In genomic region chr13:51857156-51857555, GRCm38 (mm10) we compare ENCODE assay signal across 26 mouse cellular contexts. TPM values are rescaled to one million over a fixed set of nuclear protein-coding genes. Genes with fewer than 3 reads are reported as not detected.
DNase-seq lines count a peak whose midpoint lies in the region; ATAC-seq and TF ChIP-seq lines count a peak whose summit lies in the region.
"Had no signal": no experiment of that assay in that cellular context is flagged by ENCODE, and none has a peak within 500 bp of the region (broad histone marks: within the 10 kb centered on the region; RNA-seq: fewer than 3 reads in every experiment).

No protein-coding gene starts in this region.

- ATAC-seq in midbrain, embryonic 11.5 days (ENCODE audit: low FRiP score) = no peak
- ATAC-seq in midbrain, embryonic 16.5 days = no peak
- ATAC-seq in intestine, postnatal 0 days = peak; percentile 10; the same call in 1 of the 2 replicates
- ATAC-seq: activated CD4-positive, CD25-positive, alpha-beta regulatory T cell, adult 4 months; CD4-positive, CD25-positive, alpha-beta regulatory T cell, adult 4 months; forebrain, embryonic 14.5 days; forebrain, postnatal 0 days; hindbrain, postnatal 0 days had no signal

- 43% methylated on average over 5 of the region's 5 CpGs for WGBS in kidney, adult 2 months
- 88% methylated on average over 5 of the region's 5 CpGs for WGBS in midbrain, embryonic 11.5 days
- WGBS in midbrain, embryonic 16.5 days = 72% methylated on average over 5 of the region's 5 CpGs
- WGBS in intestine, postnatal 0 days = 28% methylated on average over 5 of the region's 5 CpGs
- 89% methylated on average over 5 of the region's 5 CpGs for WGBS in thymus, adult 2 months

- no peak overlapping the region for H3K4me2 ChIP-seq in midbrain, embryonic 11.5 days
- H3K4me2 ChIP-seq in midbrain, embryonic 16.5 days (ENCODE audit: low read length) = no peak overlapping the region
- no peak overlapping the region for H3K4me2 ChIP-seq in intestine, postnatal 0 days (replicated peaks; ENCODE audit: low read depth)
- H3K4me2 ChIP-seq: embryonic facial prominence, embryonic 12.5 days; embryonic facial prominence, embryonic 15.5 days; heart, embryonic 12.5 days; heart, embryonic 15.5 days; hindbrain, embryonic 14.5 days had no signal

- no peak overlapping the region for H3K9ac ChIP-seq in midbrain, embryonic 11.5 days (ENCODE audit: low read length)
- H3K9ac ChIP-seq in midbrain, embryonic 16.5 days (ENCODE audit: low read depth, low read length) = no peak overlapping the region
- H3K9ac ChIP-seq in intestine, postnatal 0 days (ENCODE audit: low read depth, low read length) = no peak overlapping the region
- H3K9ac ChIP-seq: embryonic facial prominence, embryonic 12.5 days; embryonic facial prominence, embryonic 15.5 days; forebrain, postnatal 0 days; heart, embryonic 12.5 days; heart, embryonic 15.5 days; hindbrain, embryonic 14.5 days had no signal

- H3K27ac ChIP-seq in kidney, adult 2 months (ENCODE audit: insufficient read depth, low read depth, low read length) = no peak overlapping the region
- H3K27ac ChIP-seq in midbrain, embryonic 11.5 days (ENCODE audit: low read depth, low read length) = no peak overlapping the region
- H3K27ac ChIP-seq in midbrain, embryonic 16.5 days (ENCODE audit: low read length) = no peak overlapping the region
- peak overlapping the region; percentile 50; the same call in 1 of the 2 replicates for H3K27ac ChIP-seq in intestine, postnatal 0 days (ENCODE audit: low read depth, low read length)
- no peak overlapping the region for H3K27ac ChIP-seq in thymus, adult 2 months (ENCODE audit: control insufficient read depth, insufficient read depth, low read length)
- H3K27ac ChIP-seq: embryonic facial prominence, embryonic 12.5 days; embryonic facial prominence, embryonic 15.5 days; gastrocnemius, adult 2 months; heart, embryonic 15.5 days; hindbrain, embryonic 14.5 days; hindbrain, postnatal 0 days had no signal

- H3K36me3 ChIP-seq in kidney, adult 2 months (ENCODE audit: control insufficient read depth, insufficient read depth, low read length) = no peaks in the 10 kb centered on the region
- no peaks in the 10 kb centered on the region for H3K36me3 ChIP-seq in midbrain, embryonic 11.5 days (ENCODE audit: control insufficient read depth, insufficient read depth, low read length)
- H3K36me3 ChIP-seq in midbrain, embryonic 16.5 days (ENCODE audit: control insufficient read depth, insufficient read depth, low read length) = no peaks in the 10 kb centered on the region
- H3K36me3 ChIP-seq in intestine, postnatal 0 days (ENCODE audit: control insufficient read depth, insufficient read depth) = no peaks in the 10 kb centered on the region
- no peaks in the 10 kb centered on the region for H3K36me3 ChIP-seq in thymus, adult 2 months (ENCODE audit: control insufficient read depth, insufficient read depth, low read length)
- H3K36me3 ChIP-seq: embryonic facial prominence, embryonic 12.5 days; embryonic facial prominence, embryonic 15.5 days; heart, embryonic 12.5 days; heart, embryonic 15.5 days had no signal

- no peak overlapping the region for H3K4me3 ChIP-seq in kidney, adult 2 months (ENCODE audit: insufficient read depth, low read depth, low read length)
- no peak overlapping the region for H3K4me3 ChIP-seq in midbrain, embryonic 11.5 days (ENCODE audit: low read depth, low read length)
- H3K4me3 ChIP-seq in midbrain, embryonic 16.5 days (ENCODE audit: low read depth, low read length) = no peak overlapping the region
- H3K4me3 ChIP-seq in intestine, postnatal 0 days (ENCODE audit: low read depth, low read length) = no peak overlapping the region
- H3K4me3 ChIP-seq in thymus, adult 2 months (ENCODE audit: control insufficient read depth, insufficient read depth, low read length) = no peak overlapping the region
- H3K4me3 ChIP-seq: embryonic facial prominence, embryonic 12.5 days; embryonic facial prominence, embryonic 15.5 days; gastrocnemius, adult 2 months; heart, embryonic 12.5 days; heart, embryonic 15.5 days had no signal

- no peaks in the 10 kb centered on the region for H3K9me3 ChIP-seq in midbrain, embryonic 11.5 days (ENCODE audit: control insufficient read depth, low read length)
- no peaks in the 10 kb centered on the region for H3K9me3 ChIP-seq in midbrain, embryonic 16.5 days (replicated peaks; ENCODE audit: control insufficient read depth, low read length, poor library complexity, severe bottlenecking)
- H3K9me3 ChIP-seq in intestine, postnatal 0 days (ENCODE audit: control insufficient read depth) = no peaks in the 10 kb centered on the region
- H3K9me3 ChIP-seq: embryonic facial prominence, embryonic 12.5 days; embryonic facial prominence, embryonic 15.5 days; heart, embryonic 12.5 days; heart, embryonic 15.5 days had no signal

- peak; percentile 50 for DNase-seq in kidney, adult 2 months
- no peak for DNase-seq in kidney, adult 9 months
- DNase-seq in midbrain, embryonic 11.5 days (ENCODE audit: low spot score, missing footprints) = peak; percentile 72
- no peak for DNase-seq in thymus, adult 2 months
- DNase-seq: adrenal gland, adult 8-10 months; adrenal gland, postnatal 25 days; cerebellum, adult 11-12 months; cerebellum, adult 8-10 months; cerebellum, postnatal 10 days; forebrain, postnatal 0 days; gastrocnemius, adult 2 months; gastrocnemius, postnatal 14 days; heart, adult 11 months; heart, postnatal 10 days; heart, postnatal 4 days had no signal

- no peak for TF ChIP-seq CTCF in kidney, adult 2 months (conservative IDR thresholded peaks at IDR 0.05; ENCODE audit: insufficient read depth, insufficient read length, low read depth, low read length)
- TF ChIP-seq CTCF in intestine, postnatal 0 days (IDR thresholded peaks at IDR 0.05; ENCODE audit: low read depth) = no peak
- TF ChIP-seq CTCF in thymus, adult 2 months (IDR thresholded peaks at IDR 0.05; ENCODE audit: borderline replicate concordance, control insufficient read depth, extremely low read depth, insufficient read depth, low read length, poor library complexity) = no peak

- H3K27me3 ChIP-seq in kidney, adult 2 months (replicated peaks; ENCODE audit: control insufficient read depth, insufficient read depth, low read length) = no peaks in the 10 kb centered on the region
- peaks cover 27% of the 10 kb centered on the region for H3K27me3 ChIP-seq in midbrain, embryonic 11.5 days (ENCODE audit: control insufficient read depth, insufficient read depth, low read length)
- no peaks in the 10 kb centered on the region for H3K27me3 ChIP-seq in midbrain, embryonic 16.5 days (ENCODE audit: control insufficient read depth, insufficient read depth, low read depth, low read length)
- H3K27me3 ChIP-seq in intestine, postnatal 0 days (replicated peaks; ENCODE audit: control insufficient read depth, insufficient read depth, low read length) = no peaks in the 10 kb centered on the region
- H3K27me3 ChIP-seq in thymus, adult 2 months (ENCODE audit: control insufficient read depth, insufficient read depth, low read length) = no peaks in the 10 kb centered on the region
- H3K27me3 ChIP-seq: embryonic facial prominence, embryonic 12.5 days; embryonic facial prominence, embryonic 15.5 days; heart, embryonic 12.5 days; heart, embryonic 15.5 days had no signal

- TF ChIP-seq POLR2A in kidney, adult 2 months (IDR thresholded peaks at IDR 0.05; ENCODE audit: low read depth, low read length) = no peak
- TF ChIP-seq POLR2A in thymus, adult 2 months (IDR thresholded peaks at IDR 0.05; ENCODE audit: control insufficient read depth, extremely low read depth, insufficient read depth, low read length, poor library complexity) = no peak

- H3K4me1 ChIP-seq in kidney, adult 2 months (ENCODE audit: control insufficient read depth, insufficient read depth, low read length) = peaks cover 11% of the 10 kb centered on the region; the same call in 1 of the 2 replicates
- H3K4me1 ChIP-seq in midbrain, embryonic 11.5 days (ENCODE audit: control insufficient read depth, insufficient read depth, low read length) = peaks cover 6% of the 10 kb centered on the region; the same call in 1 of the 2 replicates
- H3K4me1 ChIP-seq in midbrain, embryonic 16.5 days (ENCODE audit: control insufficient read depth, insufficient read depth, low read length) = peaks cover 9% of the 10 kb centered on the region
- peaks cover 4% of the 10 kb centered on the region; the same call in 1 of the 2 replicates for H3K4me1 ChIP-seq in intestine, postnatal 0 days (replicated peaks; ENCODE audit: control insufficient read depth, insufficient read depth, low read length)
- peaks cover 5% of the 10 kb centered on the region for H3K4me1 ChIP-seq in thymus, adult 2 months (replicated peaks; ENCODE audit: control insufficient read depth, insufficient read depth, low read length)

RNA-seq across cellular contexts. Expression of gene Gadd45g, which starts 10.7 kb away (rescaled TPM):
- 57.2 and 59.8 TPM in 2 replicates for polyA plus RNA-seq in kidney, adult 2 months (2012; rRNA removed)
- 252 and 256 TPM in 2 replicates for polyA plus RNA-seq in midbrain, embryonic 11.5 days (2014; fragmentation: Nextera tagmentation; extraction: Ambion mirVana)
- polyA plus RNA-seq in midbrain, embryonic 16.5 days (2015; fragmentation: Nextera tagmentation; extraction: Ambion mirVana) = 44.2 and 45.5 TPM in 2 replicates
- 28.7 and 32.7 TPM in 2 replicates for polyA plus RNA-seq in intestine, postnatal 0 days (2015; fragmentation: Nextera tagmentation; extraction: Ambion mirVana)
- polyA plus RNA-seq in thymus, adult 2 months (2012; rRNA removed) = 15.0 and 16.2 TPM in 2 replicates

Comparison
In these comparisons a context has a peak if more than half of its experiments do, and no peak if none do; other contexts are left out.
1. DNase-seq: peak in kidney, adult 2 months (single experiment) and midbrain, embryonic 11.5 days (single experiment); none in kidney, adult 9 months (single experiment) and thymus, adult 2 months (single experiment).